Mouse (Mus musculus): ENCODE measurements around the gene Rnls.

DNA sequence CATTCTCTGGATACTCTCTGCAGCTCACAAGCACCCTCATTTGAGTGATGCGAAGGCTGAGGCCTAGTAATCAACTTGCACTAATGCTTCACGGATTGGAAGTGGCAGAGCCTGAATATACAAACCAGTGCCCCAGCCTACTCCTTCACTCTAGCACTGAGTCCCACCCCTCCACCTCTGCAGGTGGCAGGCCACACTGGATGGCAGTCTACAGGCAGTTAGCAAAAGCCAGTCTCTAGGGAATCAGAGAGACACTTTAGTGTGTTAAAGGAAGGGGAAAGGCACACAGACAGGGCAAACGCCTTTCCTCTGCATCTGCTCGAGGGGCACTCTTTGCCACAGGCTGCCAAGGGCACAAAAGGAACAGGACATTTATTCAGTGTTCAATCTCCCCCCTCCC lies 304.1 kb downstream of the Rnls start:
- no peak for TF ChIP-seq CTCF (IDR thresholded peaks at IDR 0.05; ENCODE audit: low read depth)
- TF ChIP-seq EP300 (IDR thresholded peaks at IDR 0.05; ENCODE audit: low read depth) = no peak
